In genomic region chr19:59460328-59461115, GRCm38 (mm10) we compare ENCODE assay signal across 9 mouse cellular contexts. TPM values are rescaled to one million over a fixed set of nuclear protein-coding genes. Genes with fewer than 3 reads are reported as not detected.
DNase-seq lines count a peak whose midpoint lies in the region; ATAC-seq and TF ChIP-seq lines count a peak whose summit lies in the region.
"Had no signal": no experiment of that assay in that cellular context is flagged by ENCODE, and none has a peak within 500 bp of the region (broad histone marks: within the 10 kb centered on the region; RNA-seq: fewer than 3 reads in every experiment).

No protein-coding gene starts in this region.

- H3K27me3 ChIP-seq in intestine, postnatal 0 days (replicated peaks; ENCODE audit: control insufficient read depth, insufficient read depth, low read length): peaks cover 97% of the 10 kb centered on the region
- peaks cover 89% of the 10 kb centered on the region for H3K27me3 ChIP-seq in intestine, embryonic 16.5 days (replicated peaks; ENCODE audit: control insufficient read depth, insufficient read depth, low read length)
- peaks cover 18% of the 10 kb centered on the region; the same call in 1 of the 2 replicates for H3K27me3 ChIP-seq in forebrain, embryonic 15.5 days
- peaks cover 89% of the 10 kb centered on the region for H3K27me3 ChIP-seq in midbrain, embryonic 11.5 days (ENCODE audit: control insufficient read depth, insufficient read depth, low read length)

- TF ChIP-seq POLR2A in bone marrow macrophage, adult 2 months (IDR thresholded peaks at IDR 0.05; ENCODE audit: borderline replicate concordance, low read depth, low read length): no peak
- TF ChIP-seq POLR2A in lung, adult 2 months (IDR thresholded peaks at IDR 0.05; ENCODE audit: borderline replicate concordance, extremely low read depth, low read depth, low read length): no peak

- no peak overlapping the region for H3K9ac ChIP-seq in intestine, postnatal 0 days (ENCODE audit: low read depth, low read length)
- H3K9ac ChIP-seq in intestine, embryonic 16.5 days (ENCODE audit: low read depth, low read length): no peak overlapping the region
- peak overlapping the region; percentile 70 for H3K9ac ChIP-seq in forebrain, embryonic 15.5 days (replicated peaks)
- H3K9ac ChIP-seq in midbrain, embryonic 11.5 days (ENCODE audit: low read length): peak overlapping the region; percentile 58
- H3K9ac ChIP-seq: liver, embryonic 13.5 days had no signal

- DNase-seq in midbrain, embryonic 11.5 days (ENCODE audit: low spot score, missing footprints): peak; percentile 95
- DNase-seq in frontal cortex, postnatal 10 days (ENCODE audit: low spot score in 2 of 2): no peak
- no peak for DNase-seq in heart, adult 8-10 months (ENCODE audit: low spot score)
- no peak for DNase-seq in lung, adult 2 months
- DNase-seq: liver, embryonic 13.5 days had no signal

- H3K4me2 ChIP-seq in intestine, postnatal 0 days (replicated peaks; ENCODE audit: low read depth): 0 out of 2 replicates have a peak overlapping the region, but pooled peaks have one; percentile 55
- H3K4me2 ChIP-seq in intestine, embryonic 16.5 days (ENCODE audit: low read depth, low read length): no peak overlapping the region
- H3K4me2 ChIP-seq in forebrain, embryonic 15.5 days (replicated peaks): peak overlapping the region; percentile 68
- peak overlapping the region; percentile 37 for H3K4me2 ChIP-seq in midbrain, embryonic 11.5 days
- H3K4me2 ChIP-seq: liver, embryonic 13.5 days had no signal

- H3K4me1 ChIP-seq in intestine, postnatal 0 days (replicated peaks; ENCODE audit: control insufficient read depth, insufficient read depth, low read length): no peaks in the 10 kb centered on the region
- H3K4me1 ChIP-seq in intestine, embryonic 16.5 days (ENCODE audit: control insufficient read depth, insufficient read depth, low read length): peaks cover 14% of the 10 kb centered on the region; the same call in 1 of the 2 replicates
- H3K4me1 ChIP-seq in bone marrow macrophage, adult 2 months (ENCODE audit: control insufficient read depth, insufficient read depth, low read length): peaks cover 4% of the 10 kb centered on the region; the same call in 1 of the 2 replicates
- H3K4me1 ChIP-seq in forebrain, embryonic 15.5 days: peaks cover 49% of the 10 kb centered on the region
- peaks cover 5% of the 10 kb centered on the region; the same call in 1 of the 2 replicates for H3K4me1 ChIP-seq in midbrain, embryonic 11.5 days (ENCODE audit: control insufficient read depth, insufficient read depth, low read length)
- H3K4me1 ChIP-seq in lung, adult 2 months (ENCODE audit: control insufficient read depth, insufficient read depth, low read length): peaks cover 3% of the 10 kb centered on the region; the same call in 1 of the 2 replicates

- no peaks in the 10 kb centered on the region for H3K9me3 ChIP-seq in intestine, postnatal 0 days (ENCODE audit: control insufficient read depth)
- no peaks in the 10 kb centered on the region for H3K9me3 ChIP-seq in intestine, embryonic 16.5 days (ENCODE audit: control insufficient read depth, low read length)
- H3K9me3 ChIP-seq in forebrain, embryonic 15.5 days: no peaks in the 10 kb centered on the region
- H3K9me3 ChIP-seq in midbrain, embryonic 11.5 days (ENCODE audit: control insufficient read depth, low read length): no peaks in the 10 kb centered on the region
- H3K9me3 ChIP-seq: liver, embryonic 13.5 days had no signal

- no peak for ATAC-seq in intestine, postnatal 0 days
- no peak for ATAC-seq in intestine, embryonic 16.5 days
- no peak for ATAC-seq in forebrain, embryonic 15.5 days (replicated peaks)
- no peak for ATAC-seq in midbrain, embryonic 11.5 days (ENCODE audit: low FRiP score)

- H3K36me3 ChIP-seq in intestine, postnatal 0 days (ENCODE audit: control insufficient read depth, insufficient read depth): no peaks in the 10 kb centered on the region
- H3K36me3 ChIP-seq in intestine, embryonic 16.5 days (ENCODE audit: control insufficient read depth, insufficient read depth, low read length): no peaks in the 10 kb centered on the region
- no peaks in the 10 kb centered on the region for H3K36me3 ChIP-seq in forebrain, embryonic 15.5 days
- no peaks in the 10 kb centered on the region for H3K36me3 ChIP-seq in midbrain, embryonic 11.5 days (ENCODE audit: control insufficient read depth, insufficient read depth, low read length)
- H3K36me3 ChIP-seq: liver, embryonic 13.5 days had no signal

- WGBS in intestine, postnatal 0 days: 4% methylated on average over 34 of the region's 34 CpGs
- WGBS in intestine, embryonic 16.5 days: 2% methylated on average over 34 of the region's 34 CpGs
- WGBS in forebrain, embryonic 15.5 days: under 1% methylated on average over 34 of the region's 34 CpGs
- WGBS in midbrain, embryonic 11.5 days: under 1% methylated on average over 34 of the region's 34 CpGs
- whole genome bisulfite sequencing in lung, adult 2 months: 6% methylated on average over 34 of the region's 34 CpGs

- peak overlapping the region; percentile 36; the same call in 1 of the 2 replicates for H3K4me3 ChIP-seq in intestine, postnatal 0 days (ENCODE audit: low read depth, low read length)
- no peak overlapping the region for H3K4me3 ChIP-seq in intestine, embryonic 16.5 days (ENCODE audit: low read length)
- peak overlapping the region; percentile 22; the same call in 1 of the 2 replicates for H3K4me3 ChIP-seq in bone marrow macrophage, adult 2 months (ENCODE audit: insufficient read depth, low read length)
- peak overlapping the region; percentile 60 for H3K4me3 ChIP-seq in forebrain, embryonic 15.5 days
- H3K4me3 ChIP-seq in midbrain, embryonic 11.5 days (ENCODE audit: low read depth, low read length): peak overlapping the region; percentile 36
- no peak overlapping the region for H3K4me3 ChIP-seq in lung, adult 2 months (replicated peaks; ENCODE audit: extremely low read depth, low read depth, low read length)

- no peak overlapping the region for H3K27ac ChIP-seq in intestine, postnatal 0 days (ENCODE audit: low read depth, low read length)
- H3K27ac ChIP-seq in intestine, embryonic 16.5 days (ENCODE audit: low read length): no peak overlapping the region
- H3K27ac ChIP-seq in bone marrow macrophage, adult 2 months (ENCODE audit: insufficient read depth, low read depth, low read length): no peak overlapping the region
- H3K27ac ChIP-seq in forebrain, embryonic 15.5 days (replicated peaks): peak overlapping the region; percentile 88
- H3K27ac ChIP-seq in midbrain, embryonic 11.5 days (ENCODE audit: low read depth, low read length): no peak overlapping the region
- H3K27ac ChIP-seq: liver, embryonic 13.5 days had no signal

- no peak for TF ChIP-seq CTCF in intestine, postnatal 0 days (IDR thresholded peaks at IDR 0.05; ENCODE audit: low read depth)
- no peak for TF ChIP-seq CTCF in bone marrow macrophage, adult 2 months (IDR thresholded peaks at IDR 0.05; ENCODE audit: low read depth, low read length)
- TF ChIP-seq CTCF in lung, adult 2 months (IDR thresholded peaks at IDR 0.05; ENCODE audit: insufficient read depth, low read length): no peak

RNA-seq across cellular contexts. Expression of gene Emx2, which starts 2.4 kb away (rescaled TPM):
- not detected in 2 replicates for polyA plus RNA-seq in intestine, postnatal 0 days (2015; fragmentation: Nextera tagmentation; extraction: Ambion mirVana)
- polyA plus RNA-seq in intestine, embryonic 16.5 days (2015; fragmentation: Nextera tagmentation; extraction: Ambion mirVana): not detected in 2 replicates
- not detected in 2 replicates for polyA plus RNA-seq in bone marrow macrophage, adult 2 months (2012; ENCODE audit: insufficient read depth, insufficient read length, missing spikeins)
- polyA plus RNA-seq in forebrain, embryonic 15.5 days (2015; fragmentation: Nextera tagmentation; extraction: Ambion mirVana): 14.7 and 19.9 TPM in 2 replicates
- 12.1 and 12.2 TPM in 2 replicates for polyA plus RNA-seq in midbrain, embryonic 11.5 days (2014; fragmentation: Nextera tagmentation; extraction: Ambion mirVana)
- not detected for total RNA-seq in heart, adult 8-10 months (2022)
- polyA plus RNA-seq in lung, adult 2 months (2012; rRNA removed): not detected in 2 replicates
- polyA plus RNA-seq: liver, embryonic 13.5 days had no signal

Comparison
In these comparisons a context has a peak if more than half of its experiments do, and no peak if none do; other contexts are left out.
1. H3K4me3 ChIP-seq: peak in intestine, postnatal 0 days (single experiment), bone marrow macrophage, adult 2 months (single experiment), forebrain, embryonic 15.5 days (single experiment) and midbrain, embryonic 11.5 days (single experiment); none in intestine, embryonic 16.5 days (single experiment) and lung, adult 2 months (single experiment).
2. H3K9ac ChIP-seq: peak in forebrain, embryonic 15.5 days (single experiment) and midbrain, embryonic 11.5 days (single experiment); none in intestine, postnatal 0 days (single experiment) and intestine, embryonic 16.5 days (single experiment).
3. RNA of gene Emx2, which starts 2.4 kb away (polyA plus RNA-seq): 14.7 to 19.9 TPM in forebrain, embryonic 15.5 days and 12.1 to 12.2 TPM in midbrain, embryonic 11.5 days; not detected in intestine, embryonic 16.5 days, not detected in intestine, postnatal 0 days, not detected in bone marrow macrophage, adult 2 months and not detected in lung, adult 2 months; every median in the first group is over 10 times any median in the second.